ENCODE assay signal across 9 mouse cellular contexts in the genomic region with DNA sequence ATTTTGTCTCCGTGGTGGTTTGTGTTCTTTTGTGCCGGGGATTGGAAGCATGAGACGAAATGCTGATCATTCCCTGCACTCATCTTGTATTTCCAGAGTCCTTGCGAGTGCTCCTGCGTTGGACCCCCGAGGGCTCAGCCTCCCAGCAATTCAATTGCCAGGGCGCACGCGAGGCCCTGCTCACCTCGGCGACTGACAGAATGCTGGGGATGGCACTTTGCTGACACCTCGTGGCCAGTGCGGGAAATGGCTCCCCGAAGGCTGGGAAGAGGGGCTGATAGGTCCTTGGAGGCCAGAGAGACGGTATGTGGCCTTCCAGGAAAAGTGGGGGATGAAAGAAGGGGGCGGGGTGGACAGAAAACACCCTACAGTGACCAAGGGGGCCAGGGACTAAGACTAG. TPM values are rescaled to one million over a fixed set of nuclear protein-coding genes. Genes with fewer than 3 reads are reported as not detected.
DNase-seq lines count a peak whose midpoint lies in the region; ATAC-seq and TF ChIP-seq lines count a peak whose summit lies in the region.
"Had no signal": no experiment of that assay in that cellular context is flagged by ENCODE, and none has a peak within 500 bp of the region (broad histone marks: within the 10 kb centered on the region; RNA-seq: fewer than 3 reads in every experiment).

No protein-coding gene starts in this region.

- TF ChIP-seq CTCF in ES-Bruce4 (IDR thresholded peaks at IDR 0.05; ENCODE audit: low read depth, low read length), result peak; percentile 96

- ATAC-seq in forebrain, embryonic 14.5 days, result peak; percentile 86
- ATAC-seq in lung, embryonic 16.5 days (ENCODE audit: low read depth), result 0 out of 2 replicates have a peak, but pooled peaks have one; percentile 38

- H3K4me1 ChIP-seq in ES-Bruce4 (ENCODE audit: control insufficient read depth, insufficient read depth, low read length), result no peaks in the 10 kb centered on the region
- H3K4me1 ChIP-seq in forebrain, embryonic 14.5 days (ENCODE audit: control insufficient read depth, insufficient read depth, low read length), result peaks cover 3% of the 10 kb centered on the region; the same call in 1 of the 2 replicates
- H3K4me1 ChIP-seq in lung, embryonic 16.5 days (replicated peaks; ENCODE audit: control insufficient read depth, insufficient read depth, low read length), result no peaks in the 10 kb centered on the region; the same call in 1 of the 2 replicates

- TF ChIP-seq POLR2A in ES-Bruce4 (IDR thresholded peaks at IDR 0.05; ENCODE audit: insufficient read depth, low read length), result no peak

- H3K4me2 ChIP-seq in forebrain, embryonic 14.5 days (ENCODE audit: low read length), result no peak overlapping the region
- no peak overlapping the region for H3K4me2 ChIP-seq in lung, embryonic 16.5 days (ENCODE audit: low read depth, low read length)

- 3% methylated on average over 16 of the region's 16 CpGs for WGBS in forebrain, embryonic 14.5 days
- 4% methylated on average over 16 of the region's 16 CpGs for WGBS in large intestine, adult 2 months
- 4% methylated on average over 16 of the region's 16 CpGs for WGBS in lung, embryonic 16.5 days

- no peaks in the 10 kb centered on the region for H3K9me3 ChIP-seq in ES-Bruce4 (replicated peaks; ENCODE audit: control insufficient read depth, insufficient read depth, low read length, poor library complexity, severe bottlenecking)
- no peaks in the 10 kb centered on the region for H3K9me3 ChIP-seq in forebrain, embryonic 14.5 days (replicated peaks; ENCODE audit: control insufficient read depth, low read length)
- H3K9me3 ChIP-seq in lung, embryonic 16.5 days (ENCODE audit: control insufficient read depth, low read length), result no peaks in the 10 kb centered on the region

- no peak overlapping the region for H3K9ac ChIP-seq in ES-Bruce4 (ENCODE audit: low read depth, poor library complexity, severe bottlenecking)
- no peak overlapping the region for H3K9ac ChIP-seq in forebrain, embryonic 14.5 days (ENCODE audit: low read length)
- H3K9ac ChIP-seq in lung, embryonic 16.5 days (ENCODE audit: low read length), result no peak overlapping the region

- no peak overlapping the region for H3K4me3 ChIP-seq in ES-Bruce4 (ENCODE audit: low read depth, low read length)
- H3K4me3 ChIP-seq in forebrain, embryonic 14.5 days (ENCODE audit: low read depth, low read length), result no peak overlapping the region
- H3K4me3 ChIP-seq in lung, embryonic 16.5 days (ENCODE audit: low read length), result no peak overlapping the region
- H3K4me3 ChIP-seq: erythroblast, embryonic 14.5 days had no signal

- H3K27me3 ChIP-seq in ES-Bruce4 (ENCODE audit: control insufficient read depth, insufficient read depth, low read length, poor library complexity, severe bottlenecking), result no peaks in the 10 kb centered on the region
- H3K27me3 ChIP-seq in forebrain, embryonic 14.5 days (replicated peaks; ENCODE audit: control insufficient read depth, insufficient read depth, low read length), result no peaks in the 10 kb centered on the region
- H3K27me3 ChIP-seq in lung, embryonic 16.5 days (ENCODE audit: control insufficient read depth, insufficient read depth, low read depth, low read length), result no peaks in the 10 kb centered on the region

- H3K27ac ChIP-seq in ES-Bruce4 (ENCODE audit: insufficient read depth, low read length), result no peak overlapping the region
- H3K27ac ChIP-seq in forebrain, embryonic 14.5 days (ENCODE audit: low read depth, low read length), result no peak overlapping the region
- H3K27ac ChIP-seq in lung, embryonic 16.5 days (ENCODE audit: low read length), result no peak overlapping the region

- TF ChIP-seq EP300 in ES-Bruce4 (IDR thresholded peaks at IDR 0.05; ENCODE audit: insufficient read depth, low read depth, low read length), result no peak

- no peaks in the 10 kb centered on the region for H3K36me3 ChIP-seq in ES-Bruce4 (ENCODE audit: control insufficient read depth, insufficient read depth, low read length, poor library complexity, severe bottlenecking)
- H3K36me3 ChIP-seq in forebrain, embryonic 14.5 days (ENCODE audit: control insufficient read depth, insufficient read depth, low read length), result no peaks in the 10 kb centered on the region
- H3K36me3 ChIP-seq in lung, embryonic 16.5 days (ENCODE audit: control insufficient read depth, insufficient read depth, low read length), result no peaks in the 10 kb centered on the region

- intact Hi-C loops in heart, postnatal 25 days (cut with DNase I), result loop anchor here (1.0 to 10.0 kb wide), 4 partner anchors 37 to 622 kb away; a partner anchor contains a TSS

- peak; percentile 6 for DNase-seq in c-Kit-positive CD71-positive TER-119-negative erythroid progenitor cells, embryonic 14.5 days (ENCODE audit: low read depth)
- DNase-seq in forebrain, embryonic 14.5 days (ENCODE audit: low spot score), result peak; percentile 85
- peak; percentile 27 for DNase-seq in heart, postnatal 25 days (ENCODE audit: low spot score)
- peak; percentile 22 for DNase-seq in large intestine, adult 2 months (ENCODE audit: low read depth, low spot score)
- peak; percentile 78 for DNase-seq in ovary, postnatal 36 days (ENCODE audit: low spot score)
- peak; percentile 85 for DNase-seq in thymus, postnatal 4 days

RNA-seq across cellular contexts. Expression of a gene that starts 15.6 kb away (rescaled TPM):
- not detected in 2 replicates for polyA plus RNA-seq in ES-Bruce4 (2011; ENCODE audit: insufficient read depth, insufficient read length, low read depth, missing spikeins)
- polyA plus RNA-seq in forebrain, embryonic 14.5 days (2014; fragmentation: Nextera tagmentation; extraction: Ambion mirVana), result not detected in 2 replicates
- total RNA-seq in heart, postnatal 25 days (2021), result not detected
- polyA plus RNA-seq in large intestine, adult 2 months (2012; rRNA removed), result 0.17 TPM in 1 of 2 replicates, not detected in the other
- polyA plus RNA-seq in lung, embryonic 16.5 days (2015; fragmentation: Nextera tagmentation; extraction: Ambion mirVana), result not detected in 2 replicates
- polyA plus RNA-seq: erythroblast, embryonic 14.5 days had no signal

RNA-seq across cellular contexts. Expression of a gene that starts 27.1 kb away (rescaled TPM):
- 1.0 TPM in 1 of 2 replicates, not detected in the other for polyA plus RNA-seq in ES-Bruce4 (2011; ENCODE audit: insufficient read depth, insufficient read length, low read depth, missing spikeins)
- 0.48 and 0.70 TPM in 2 replicates for polyA plus RNA-seq in forebrain, embryonic 14.5 days (2014; fragmentation: Nextera tagmentation; extraction: Ambion mirVana)
- 1 to 10 TPM; 1.3 to 2.0 TPM for total RNA-seq in heart, postnatal 25 days (2021)
- polyA plus RNA-seq in large intestine, adult 2 months (2012; rRNA removed), result 5.9 and 6.1 TPM in 2 replicates
- polyA plus RNA-seq in lung, embryonic 16.5 days (2015; fragmentation: Nextera tagmentation; extraction: Ambion mirVana), result 1.0 and 1.4 TPM in 2 replicates
- polyA plus RNA-seq: erythroblast, embryonic 14.5 days had no signal

RNA-seq across cellular contexts. Expression of a gene that starts 38.7 kb away (rescaled TPM):
- 5.1 and 5.3 TPM in 2 replicates for polyA plus RNA-seq in ES-Bruce4 (2011; ENCODE audit: insufficient read depth, insufficient read length, low read depth, missing spikeins)
- 4.4 and 9.0 TPM in 2 replicates for polyA plus RNA-seq in forebrain, embryonic 14.5 days (2014; fragmentation: Nextera tagmentation; extraction: Ambion mirVana)
- total RNA-seq in heart, postnatal 25 days (2021), result 1 to 10 TPM; 5.1 to 6.6 TPM
- polyA plus RNA-seq in large intestine, adult 2 months (2012; rRNA removed), result 4.4 and 8.0 TPM in 2 replicates
- polyA plus RNA-seq in lung, embryonic 16.5 days (2015; fragmentation: Nextera tagmentation; extraction: Ambion mirVana), result 19.1 and 21.8 TPM in 2 replicates

Comparison
In these comparisons a context has a peak if more than half of its experiments do, and no peak if none do; other contexts are left out.
1. DNase-seq: peak in every context shown above with its lines; median percentile 85 in forebrain, embryonic 14.5 days; 85 in thymus, postnatal 4 days; 78 in ovary, postnatal 36 days; 27 in heart, postnatal 25 days; 22 in large intestine, adult 2 months; 6 in c-Kit-positive CD71-positive TER-119-negative erythroid progenitor cells, embryonic 14.5 days.